Mouse (Mus musculus): Measurements from ENCODE around the gene Ugt1a9.

DNA sequence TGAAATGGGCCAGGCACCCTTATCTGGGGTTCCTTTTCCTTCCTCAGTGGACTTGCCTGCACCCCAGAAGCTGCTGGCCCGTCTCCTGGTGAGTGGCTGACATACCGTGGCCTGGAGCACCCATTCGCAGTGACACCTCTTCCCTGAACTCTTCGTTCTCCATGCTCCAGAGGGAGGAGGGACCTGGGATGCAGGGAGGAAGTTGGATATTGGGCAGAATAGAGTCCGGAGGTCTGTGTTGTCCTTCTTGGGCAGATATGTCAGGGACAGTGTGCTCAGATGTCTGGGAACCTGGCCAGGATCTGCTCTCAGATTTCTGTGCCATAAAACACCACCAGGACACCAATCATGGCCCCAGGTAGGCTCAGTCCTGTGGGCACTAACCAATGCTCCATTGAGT, 169.5 kb downstream of the Ugt1a9 start:
- TF ChIP-seq CTCF (IDR thresholded peaks at IDR 0.05), result no peak
- no peak for TF ChIP-seq POLR2A (IDR thresholded peaks at IDR 0.05; ENCODE audit: insufficient read depth, low read depth, low read length)
- TF ChIP-seq EP300 (IDR thresholded peaks at IDR 0.05; ENCODE audit: insufficient read depth, low read depth, low read length), result no peak
